Mouse (Mus musculus) midbrain, embryonic 12.5 days (tissue): ENCODE results near the gene Kcng3. TPM values are rescaled to one million over a fixed set of nuclear protein-coding genes. Genes with fewer than 3 reads are reported as not detected.

Experiments used
- ATAC-seq: fragments of 200-750 bp; cut with Nextera tagmentation; 2 replicates; pipeline ENCODE4 v1.8.0; 2017; ENCODE audit warnings: low read depth, moderate TSS enrichment, moderate library complexity; ENCODE audit not compliant: low FRiP score
- H3K27ac ChIP-seq: fragments of 300-500 bp; sonication (generic); replicated peaks from 2 replicates; pipeline ENCODE4 v1.5.1; 2016; ENCODE audit warnings: mild to moderate bottlenecking
- H3K27me3 ChIP-seq: fragments of 300-500 bp; sonication (generic); 2 replicates; pipeline ENCODE4 v1.6.1; 2016; ENCODE audit warnings: mild to moderate bottlenecking
- H3K36me3 ChIP-seq: fragments of 300-500 bp; sonication (generic); 2 replicates; pipeline ENCODE4 v1.6.1; 2016
- H3K4me1 ChIP-seq: fragments of 300-500 bp; sonication (generic); 2 replicates; pipeline ENCODE4 v1.6.1; 2016
- H3K4me2 ChIP-seq: fragments of 300-500 bp; sonication (generic); replicated peaks from 2 replicates; pipeline ENCODE4 v1.6.1; 2016; ENCODE audit warnings: mild to moderate bottlenecking, moderate library complexity
- H3K4me3 ChIP-seq: fragments of 300-500 bp; sonication (generic); 2 replicates; pipeline ENCODE4 v1.5.1; 2016; ENCODE audit warnings: mild to moderate bottlenecking
- H3K9ac ChIP-seq: fragments of 300-500 bp; sonication (generic); replicated peaks from 2 replicates; pipeline ENCODE4 v1.6.1; 2016; ENCODE audit warnings: mild to moderate bottlenecking, moderate library complexity
- H3K9me3 ChIP-seq: fragments of 300-500 bp; sonication (generic); 2 replicates; pipeline ENCODE4 v1.6.1; 2016; ENCODE audit warnings: mild to moderate bottlenecking
- WGBS: fragments of 180-500 bp; shearing (Covaris S2); methylation state at CpG from one replicate; pipeline ENCODE4 v1.1.7; 2016; 5-methylcytosine and 5-hydroxymethylcytosine counted together
- polyA plus RNA-seq: library from polyadenylated mRNA; unstranded; fragments of >200 nt; fragmentation: Nextera tagmentation; extraction: Ambion mirVana; gene quantifications from 2 replicates; pipeline ENCODE4 v1.2.1, GENCODE M21; 2016

The Kcng3 gene
- polyA plus RNA-seq, 1 experiment from 2014 or later: 0.14 TPM

- no peak overlapping the region; the same call in 1 of the 2 replicates for H3K4me3 ChIP-seq
- peaks cover 29% of the 10 kb centered on the region for H3K4me1 ChIP-seq
- WGBS: 74% methylated on average over 6 of the region's 6 CpGs
- 0 out of 2 replicates have a peak overlapping the region, but pooled peaks have one; percentile 56 for H3K27ac ChIP-seq
- no peak overlapping the region for H3K9ac ChIP-seq
- peaks cover 33% of the 10 kb centered on the region for H3K27me3 ChIP-seq
- peak overlapping the region; percentile 48 for H3K4me2 ChIP-seq
- H3K9me3 ChIP-seq: no peaks in the 10 kb centered on the region
- no peaks in the 10 kb centered on the region for H3K36me3 ChIP-seq
- no peak for ATAC-seq
These were observed 86.4 kb downstream of the Kcng3 start for GRCm38 (mm10) chr17:83545259-83545658.

GRCm38 (mm10) chr17:83542424-83542823 is 89.3 kb downstream of the Kcng3 start:
- no peak overlapping the region for H3K4me3 ChIP-seq
- WGBS: 84% methylated on average over 2 of the region's 2 CpGs
- peaks cover 16% of the 10 kb centered on the region; the same call in 1 of the 2 replicates for H3K4me1 ChIP-seq
- no peak overlapping the region for H3K9ac ChIP-seq
- no peak overlapping the region for H3K27ac ChIP-seq
- no peak overlapping the region for H3K4me2 ChIP-seq
- H3K36me3 ChIP-seq: no peaks in the 10 kb centered on the region
- H3K27me3 ChIP-seq: peaks cover 21% of the 10 kb centered on the region
- H3K9me3 ChIP-seq: no peaks in the 10 kb centered on the region
- ATAC-seq: no peak

- peaks cover 6% of the 10 kb centered on the region; the same call in 1 of the 2 replicates for H3K27me3 ChIP-seq
- no peak overlapping the region for H3K4me2 ChIP-seq
- H3K36me3 ChIP-seq: no peaks in the 10 kb centered on the region
- no peak overlapping the region for H3K4me3 ChIP-seq
- no peak overlapping the region for H3K27ac ChIP-seq
- no peak overlapping the region for H3K9ac ChIP-seq
- no peaks in the 10 kb centered on the region for H3K4me1 ChIP-seq
- 76% methylated on average over 12 of the region's 12 CpGs for WGBS
- H3K9me3 ChIP-seq: no peaks in the 10 kb centered on the region
- ATAC-seq: no peak
These were observed 92.2 kb downstream of the Kcng3 start for GRCm38 (mm10) chr17:83539262-83540037.

GRCm38 (mm10) chr17:83538694-83539093 is 93.0 kb downstream of the Kcng3 start:
- 80% methylated on average over 1 of the region's 1 CpGs for WGBS
- ATAC-seq: no peak

GRCm38 (mm10) chr17:83538141-83538540 is 93.6 kb downstream of the Kcng3 start:
- WGBS: 79% methylated on average over 9 of the region's 9 CpGs
- Histone ChIP-seq H3K4me2 (no peak overlapping the region), H3K9me3 (no peaks in the 10 kb centered on the region), H3K4me1 (no peaks in the 10 kb centered on the region), H3K27ac (no peak overlapping the region), H3K4me3 (no peak overlapping the region), H3K9ac (no peak overlapping the region), H3K27me3 (0 out of 2 replicates have a peak, but pooled peaks cover 4% of the 10 kb centered on the region), H3K36me3 (no peaks in the 10 kb centered on the region)
- no peak for ATAC-seq

More at GRCm38 (mm10) chr17:83538694-83539093, 93.0 kb downstream of the Kcng3 start:
- H3K4me1 ChIP-seq: no peaks in the 10 kb centered on the region
- H3K27me3 ChIP-seq: 0 out of 2 replicates have a peak, but pooled peaks cover 4% of the 10 kb centered on the region
- no peaks in the 10 kb centered on the region for H3K9me3 ChIP-seq
- H3K4me2 ChIP-seq: no peak overlapping the region
- H3K36me3 ChIP-seq: no peaks in the 10 kb centered on the region
- no peak overlapping the region for H3K9ac ChIP-seq
- no peak overlapping the region for H3K27ac ChIP-seq
- no peak overlapping the region for H3K4me3 ChIP-seq

Other genes starting within 250 kb of the Kcng3 start
- gene Cox7a2l, start 114.6 kb downstream of the Kcng3 start, polyA plus RNA-seq: 150 TPM in 2 replicates
- gene Mta3, start 74.3 kb upstream of the Kcng3 start, polyA plus RNA-seq: 34.6 and 36.8 TPM in 2 replicates
- 0.26 TPM in 1 of 2 replicates, not detected in the other for gene Haao, start 216.1 kb upstream of the Kcng3 start, polyA plus RNA-seq